Comparison of ENCODE assay signal across 8 mouse cellular contexts in the genomic region with DNA sequence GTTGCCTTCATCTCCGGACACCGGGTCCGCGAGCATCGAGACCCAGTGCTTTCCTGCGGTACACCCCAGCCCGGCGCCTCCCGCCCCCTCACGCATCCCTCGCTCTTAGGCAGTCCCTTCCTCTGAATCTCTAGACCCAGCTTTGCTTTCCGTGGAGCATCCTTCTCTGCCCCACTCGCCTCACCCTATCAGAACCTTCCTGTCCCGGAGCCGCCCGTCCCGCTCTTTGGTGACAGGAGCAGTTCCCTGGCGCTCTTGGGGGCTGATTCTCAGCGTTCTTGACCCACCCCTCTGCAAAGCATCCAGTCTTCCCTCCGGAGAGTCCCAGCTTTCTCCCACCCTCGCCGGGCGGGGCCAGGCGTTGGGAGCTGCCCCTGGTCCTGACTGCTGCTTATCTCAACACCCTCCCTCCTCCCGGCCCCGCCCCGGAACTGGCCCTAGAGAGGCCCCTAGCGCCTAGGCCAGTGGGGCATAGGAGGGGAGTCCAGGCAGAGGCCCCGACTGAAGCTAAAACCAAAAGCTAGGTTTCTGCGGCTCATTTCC. TPM values are rescaled to one million over a fixed set of nuclear protein-coding genes. Genes with fewer than 3 reads are reported as not detected.
DNase-seq lines count a peak whose midpoint lies in the region; ATAC-seq and TF ChIP-seq lines count a peak whose summit lies in the region.

No protein-coding gene starts in this region.

- H3K27me3 ChIP-seq in intestine, embryonic 14.5 days (replicated peaks; ENCODE audit: control insufficient read depth, insufficient read depth, low read length), result no peaks in the 10 kb centered on the region
- no peaks in the 10 kb centered on the region for H3K27me3 ChIP-seq in limb, embryonic 14.5 days (ENCODE audit: control insufficient read depth, insufficient read depth, low read length)
- no peaks in the 10 kb centered on the region for H3K27me3 ChIP-seq in midbrain, embryonic 13.5 days
- H3K27me3 ChIP-seq in splenic B cell, adult 2 months (ENCODE audit: control insufficient read depth, insufficient read depth, low read length, poor library complexity, severe bottlenecking), result no peaks in the 10 kb centered on the region

- peak overlapping the region; percentile 74 for H3K4me2 ChIP-seq in intestine, embryonic 14.5 days (ENCODE audit: low read length)
- peak overlapping the region; percentile 96 for H3K4me2 ChIP-seq in limb, embryonic 14.5 days (replicated peaks; ENCODE audit: low read depth, low read length, severe bottlenecking)
- H3K4me2 ChIP-seq in midbrain, embryonic 13.5 days (replicated peaks), result peak overlapping the region; percentile 72

- no peak for TF ChIP-seq POLR2A in limb, embryonic 14.5 days (IDR thresholded peaks at IDR 0.05; ENCODE audit: borderline replicate concordance, extremely low read depth, insufficient read depth, insufficient read length)

- ATAC-seq in intestine, embryonic 14.5 days (replicated peaks; ENCODE audit: low FRiP score, low TSS enrichment, low read depth), result peak; percentile 72
- peak; percentile 56 for ATAC-seq in limb, embryonic 14.5 days (ENCODE audit: low FRiP score, low read depth)
- peak; percentile 81 for ATAC-seq in midbrain, embryonic 13.5 days

- peaks cover 26% of the 10 kb centered on the region for H3K36me3 ChIP-seq in intestine, embryonic 14.5 days (ENCODE audit: control insufficient read depth, insufficient read depth, low read length)
- peaks cover 16% of the 10 kb centered on the region for H3K36me3 ChIP-seq in limb, embryonic 14.5 days (ENCODE audit: control insufficient read depth, insufficient read depth, low read length)
- H3K36me3 ChIP-seq in midbrain, embryonic 13.5 days, result peaks cover 35% of the 10 kb centered on the region
- no peaks in the 10 kb centered on the region for H3K36me3 ChIP-seq in splenic B cell, adult 2 months (ENCODE audit: control insufficient read depth, insufficient read depth, low read length, poor library complexity, severe bottlenecking)

- H3K4me1 ChIP-seq in intestine, embryonic 14.5 days (replicated peaks; ENCODE audit: control insufficient read depth, insufficient read depth, low read length), result no peaks in the 10 kb centered on the region; the same call in 1 of the 2 replicates
- H3K4me1 ChIP-seq in limb, embryonic 14.5 days (ENCODE audit: control insufficient read depth, insufficient read depth, low read length), result peaks cover 4% of the 10 kb centered on the region; the same call in 1 of the 2 replicates
- H3K4me1 ChIP-seq in midbrain, embryonic 13.5 days (replicated peaks), result peaks cover 26% of the 10 kb centered on the region

- WGBS in intestine, embryonic 14.5 days, result under 1% methylated on average over 30 of the region's 30 CpGs
- 1% methylated on average over 23 of the region's 30 CpGs for whole genome bisulfite sequencing in limb, embryonic 14.5 days
- under 1% methylated on average over 30 of the region's 30 CpGs for WGBS in midbrain, embryonic 13.5 days

- peak overlapping the region; percentile 5; the same call in 1 of the 2 replicates for H3K27ac ChIP-seq in intestine, embryonic 14.5 days (ENCODE audit: low read depth)
- H3K27ac ChIP-seq in limb, embryonic 14.5 days (replicated peaks; ENCODE audit: low read depth, low read length), result peak overlapping the region; percentile 13; the same call in 1 of the 2 replicates
- peak overlapping the region; percentile 94 for H3K27ac ChIP-seq in midbrain, embryonic 13.5 days

- no peaks in the 10 kb centered on the region for H3K9me3 ChIP-seq in intestine, embryonic 14.5 days (ENCODE audit: control insufficient read depth, low read length)
- no peaks in the 10 kb centered on the region for H3K9me3 ChIP-seq in limb, embryonic 14.5 days (ENCODE audit: control insufficient read depth, low read length)
- H3K9me3 ChIP-seq in midbrain, embryonic 13.5 days, result no peaks in the 10 kb centered on the region

- DNase-seq in CD4-positive helper T cell, adult 2 months (ENCODE audit: low read depth, low spot score), result peak; percentile 45
- peak; percentile 69 for DNase-seq in adrenal gland, adult 2 months
- peak; percentile 90 for DNase-seq in embryo, embryonic 10.5 days (ENCODE audit: low spot score)
- peak; percentile 31 to 49 for DNase-seq in gastrocnemius, postnatal 36 days
- DNase-seq in intestine, embryonic 14.5 days (ENCODE audit: low spot score), result peak; percentile 84
- peak; percentile 45 for DNase-seq in limb, embryonic 14.5 days (ENCODE audit: low spot score)
- DNase-seq in splenic B cell, adult 2 months (ENCODE audit: low read depth, low spot score), result peak; percentile 39

- peak overlapping the region; percentile 61 for H3K4me3 ChIP-seq in intestine, embryonic 14.5 days (ENCODE audit: low read depth, low read length)
- H3K4me3 ChIP-seq in limb, embryonic 14.5 days (replicated peaks; ENCODE audit: low read length), result peak overlapping the region; percentile 72
- H3K4me3 ChIP-seq in midbrain, embryonic 13.5 days (replicated peaks), result peak overlapping the region; percentile 87

- intact Hi-C loops in gastrocnemius, postnatal 36 days (cut with DNase I), result no loop called here

- H3K9ac ChIP-seq in intestine, embryonic 14.5 days (ENCODE audit: low read length), result peak overlapping the region; percentile 54
- H3K9ac ChIP-seq in limb, embryonic 14.5 days (ENCODE audit: low read depth, low read length, severe bottlenecking), result peak overlapping the region; percentile 66
- peak overlapping the region; percentile 90 for H3K9ac ChIP-seq in midbrain, embryonic 13.5 days (replicated peaks)

RNA-seq across cellular contexts. Expression of a gene that starts 0.9 kb away (rescaled TPM):
- total RNA-seq in adrenal gland, adult 2 months (2021), result 1 to 10 TPM; 4.8 to 5.4 TPM
- polyA plus RNA-seq in adrenal gland, adult 2 months (2012; rRNA removed), result 11.0 and 14.8 TPM in 2 replicates
- under 1 TPM; 0.47 to 0.89 TPM for total RNA-seq in gastrocnemius, postnatal 36 days (2021)
- polyA plus RNA-seq in intestine, embryonic 14.5 days (2014; fragmentation: Nextera tagmentation; extraction: Ambion mirVana), result 2.5 and 3.3 TPM in 2 replicates
- polyA plus RNA-seq in limb, embryonic 14.5 days (2012; rRNA removed), result 24.8 and 28.8 TPM in 2 replicates
- polyA plus RNA-seq in limb, embryonic 14.5 days (2014; fragmentation: Nextera tagmentation; extraction: Ambion mirVana), result 3.6 and 5.4 TPM in 2 replicates
- 17.0 and 24.5 TPM in 2 replicates for polyA plus RNA-seq in midbrain, embryonic 13.5 days (2015; fragmentation: Nextera tagmentation; extraction: Ambion mirVana)

RNA-seq across cellular contexts. Expression of a gene that starts 12.8 kb away (rescaled TPM):
- 100 to 1,000 TPM in 1 of 2 experiments, 10 to 100 TPM in 1; 80.6 to 110 TPM for total RNA-seq in adrenal gland, adult 2 months (2021)
- polyA plus RNA-seq in adrenal gland, adult 2 months (2012; rRNA removed), result 40.9 and 44.7 TPM in 2 replicates
- total RNA-seq in gastrocnemius, postnatal 36 days (2021), result 10 to 100 TPM; 43.3 to 50.8 TPM
- 61.0 and 72.1 TPM in 2 replicates for polyA plus RNA-seq in intestine, embryonic 14.5 days (2014; fragmentation: Nextera tagmentation; extraction: Ambion mirVana)
- polyA plus RNA-seq in limb, embryonic 14.5 days (2012; rRNA removed), result 53.0 and 58.6 TPM in 2 replicates
- polyA plus RNA-seq in limb, embryonic 14.5 days (2014; fragmentation: Nextera tagmentation; extraction: Ambion mirVana), result 48.4 and 60.3 TPM in 2 replicates
- polyA plus RNA-seq in midbrain, embryonic 13.5 days (2015; fragmentation: Nextera tagmentation; extraction: Ambion mirVana), result 31.2 and 31.6 TPM in 2 replicates

RNA-seq across cellular contexts. Expression of a gene that starts 18.9 kb away (rescaled TPM):
- not detected for total RNA-seq in adrenal gland, adult 2 months (2021)
- 0.13 and 0.33 TPM in 2 replicates for polyA plus RNA-seq in adrenal gland, adult 2 months (2012; rRNA removed)
- not detected for total RNA-seq in gastrocnemius, postnatal 36 days (2021)
- polyA plus RNA-seq in intestine, embryonic 14.5 days (2014; fragmentation: Nextera tagmentation; extraction: Ambion mirVana), result 0.37 and 0.48 TPM in 2 replicates
- polyA plus RNA-seq in limb, embryonic 14.5 days (2012; rRNA removed), result 0.74 and 0.83 TPM in 2 replicates
- polyA plus RNA-seq in limb, embryonic 14.5 days (2014; fragmentation: Nextera tagmentation; extraction: Ambion mirVana), result 0.47 and 0.65 TPM in 2 replicates
- 0.70 and 0.88 TPM in 2 replicates for polyA plus RNA-seq in midbrain, embryonic 13.5 days (2015; fragmentation: Nextera tagmentation; extraction: Ambion mirVana)

RNA-seq across cellular contexts. Expression of a gene that starts 33.4 kb away (rescaled TPM):
- total RNA-seq in adrenal gland, adult 2 months (2021), result not detected
- polyA plus RNA-seq in adrenal gland, adult 2 months (2012; rRNA removed), result not detected in 2 replicates
- not detected for total RNA-seq in gastrocnemius, postnatal 36 days (2021)
- polyA plus RNA-seq in intestine, embryonic 14.5 days (2014; fragmentation: Nextera tagmentation; extraction: Ambion mirVana), result not detected in 2 replicates
- 0.06 TPM in 1 of 2 replicates, not detected in the other for polyA plus RNA-seq in limb, embryonic 14.5 days (2012; rRNA removed)
- not detected in 2 replicates for polyA plus RNA-seq in limb, embryonic 14.5 days (2014; fragmentation: Nextera tagmentation; extraction: Ambion mirVana)
- 0.08 TPM in 1 of 2 replicates, not detected in the other for polyA plus RNA-seq in midbrain, embryonic 13.5 days (2015; fragmentation: Nextera tagmentation; extraction: Ambion mirVana)

RNA-seq across cellular contexts. Expression of a gene that starts 48.7 kb away (rescaled TPM):
- total RNA-seq in adrenal gland, adult 2 months (2021), result 10 to 100 TPM; 21.3 to 28.6 TPM
- 47.7 and 50.9 TPM in 2 replicates for polyA plus RNA-seq in adrenal gland, adult 2 months (2012; rRNA removed)
- total RNA-seq in gastrocnemius, postnatal 36 days (2021), result 1 to 10 TPM; 4.2 to 4.5 TPM
- polyA plus RNA-seq in intestine, embryonic 14.5 days (2014; fragmentation: Nextera tagmentation; extraction: Ambion mirVana), result 42.8 and 47.4 TPM in 2 replicates
- polyA plus RNA-seq in limb, embryonic 14.5 days (2012; rRNA removed), result 39.3 and 52.1 TPM in 2 replicates
- 22.5 and 28.0 TPM in 2 replicates for polyA plus RNA-seq in limb, embryonic 14.5 days (2014; fragmentation: Nextera tagmentation; extraction: Ambion mirVana)
- 16.6 and 19.5 TPM in 2 replicates for polyA plus RNA-seq in midbrain, embryonic 13.5 days (2015; fragmentation: Nextera tagmentation; extraction: Ambion mirVana)

Comparison
In these comparisons a context has a peak if more than half of its experiments do, and no peak if none do; other contexts are left out.
1. Peak in every context shown above with its lines: DNase-seq, ATAC-seq, H3K4me3 ChIP-seq and H3K27ac ChIP-seq.
2. DNase-seq: peak in every context shown above with its lines; median percentile 90 in embryo, embryonic 10.5 days; 84 in intestine, embryonic 14.5 days; 69 in adrenal gland, adult 2 months; 45 in CD4-positive helper T cell, adult 2 months; 45 in limb, embryonic 14.5 days; 40 in gastrocnemius, postnatal 36 days; 39 in splenic B cell, adult 2 months.
3. H3K27ac ChIP-seq: peak in every context shown above with its lines; median percentile 94 in midbrain, embryonic 13.5 days; 13 in limb, embryonic 14.5 days; 5 in intestine, embryonic 14.5 days.